ENCODE assay signal across 8 mouse cellular contexts in genomic region chr4:132398045-132398774, GRCm38 (mm10). TPM values are rescaled to one million over a fixed set of nuclear protein-coding genes. Genes with fewer than 3 reads are reported as not detected.
DNase-seq lines count a peak whose midpoint lies in the region; ATAC-seq and TF ChIP-seq lines count a peak whose summit lies in the region.

No protein-coding gene starts in this region.

- 0 out of 2 replicates have a peak, but pooled peaks have one; percentile 25 for TF ChIP-seq EP300 in ES-Bruce4 (IDR thresholded peaks at IDR 0.05; ENCODE audit: insufficient read depth, low read depth, low read length)
- TF ChIP-seq EP300 in heart, postnatal 0 days (IDR thresholded peaks at IDR 0.05; ENCODE audit: low read depth), result no peak

- H3K36me3 ChIP-seq in ES-Bruce4 (ENCODE audit: control insufficient read depth, insufficient read depth, low read length, poor library complexity, severe bottlenecking) (no peaks in the 10 kb centered on the region), macrophage (ENCODE audit: inconsistent target) (no peaks in the 10 kb centered on the region)
- peaks cover 13% of the 10 kb centered on the region for H3K36me3 ChIP-seq in forebrain, embryonic 10.5 days (replicated peaks)
- no peaks in the 10 kb centered on the region for H3K36me3 ChIP-seq in heart, postnatal 0 days (replicated peaks; ENCODE audit: control insufficient read depth, insufficient read depth, low read length)
- H3K36me3 ChIP-seq in spleen, adult 2 months (ENCODE audit: control insufficient read depth, insufficient read depth, low read length), result no peaks in the 10 kb centered on the region

- TF ChIP-seq CTCF in ES-Bruce4 (IDR thresholded peaks at IDR 0.05; ENCODE audit: low read depth, low read length), result no peak
- no peak; the same call in 1 of the 2 replicates for TF ChIP-seq CTCF in heart, postnatal 0 days (IDR thresholded peaks at IDR 0.05; ENCODE audit: low read depth)
- TF ChIP-seq CTCF in spleen, adult 2 months (IDR thresholded peaks at IDR 0.05; ENCODE audit: extremely low read depth, insufficient read depth, insufficient read length, insufficient replicate concordance), result no peak

- ATAC-seq in heart, postnatal 0 days (ENCODE audit: insufficient read depth, low read depth), result peak; percentile 97

- WGBS in forebrain, embryonic 10.5 days, result 55% methylated on average over 11 of the region's 11 CpGs
- WGBS in heart, postnatal 0 days, result 4% methylated on average over 11 of the region's 11 CpGs
- WGBS in macrophage (ENCODE audit: missing documents), result 18% methylated on average over 11 of the region's 11 CpGs
- WGBS in spleen, adult 2 months, result 39% methylated on average over 11 of the region's 11 CpGs

- peaks cover 80% of the 10 kb centered on the region for H3K79me2 ChIP-seq in macrophage (ENCODE audit: inconsistent target)

- H3K4me2 ChIP-seq in heart, postnatal 0 days (ENCODE audit: low read depth, low read length), result peak overlapping the region; percentile 75

- peak; percentile 86 for DNase-seq in adrenal gland, postnatal 10 days
- DNase-seq in forebrain, embryonic 10.5 days (ENCODE audit: extremely low spot score, low spot score), result peak; percentile 53
- peak; percentile 97 for DNase-seq in heart, postnatal 0 days (ENCODE audit: low spot score)
- peak; percentile 85 to 92 for DNase-seq in kidney, postnatal 25 days
- no peak for DNase-seq in spleen, adult 2 months (ENCODE audit: low read depth in 1 of 2, low spot score in 2 of 2)
- no peak for DNase-seq in cerebellum, adult 11-12 months

- no peaks in the 10 kb centered on the region for H3K27me3 ChIP-seq in ES-Bruce4 (ENCODE audit: control insufficient read depth, insufficient read depth, low read length, poor library complexity, severe bottlenecking)
- no peaks in the 10 kb centered on the region for H3K27me3 ChIP-seq in forebrain, embryonic 10.5 days (ENCODE audit: poor library complexity, severe bottlenecking)
- H3K27me3 ChIP-seq in heart, postnatal 0 days (ENCODE audit: control insufficient read depth, insufficient read depth, low read length), result no peaks in the 10 kb centered on the region
- H3K27me3 ChIP-seq in spleen, adult 2 months (ENCODE audit: control insufficient read depth, insufficient read depth, low read length), result no peaks in the 10 kb centered on the region

- H3K27ac ChIP-seq in ES-Bruce4 (ENCODE audit: insufficient read depth, low read length), result no peak overlapping the region
- H3K27ac ChIP-seq in forebrain, embryonic 10.5 days, result 0 out of 2 replicates have a peak overlapping the region, but pooled peaks have one; percentile 16
- H3K27ac ChIP-seq in heart, postnatal 0 days (ENCODE audit: low read depth), result peak overlapping the region; percentile 84
- H3K27ac ChIP-seq in macrophage, result no peak overlapping the region
- H3K27ac ChIP-seq in spleen, adult 2 months (ENCODE audit: insufficient read depth, low read length), result no peak overlapping the region

- no peak overlapping the region for H3K9ac ChIP-seq in ES-Bruce4 (ENCODE audit: low read depth, poor library complexity, severe bottlenecking)
- H3K9ac ChIP-seq in heart, postnatal 0 days (replicated peaks; ENCODE audit: low read depth, low read length), result peak overlapping the region; percentile 58

- TF ChIP-seq POLR2A in ES-Bruce4 (IDR thresholded peaks at IDR 0.05; ENCODE audit: insufficient read depth, low read length), result no peak
- no peak for TF ChIP-seq POLR2A in spleen, adult 2 months (IDR thresholded peaks at IDR 0.05; ENCODE audit: low read depth, low read length)

- H3K4me3 ChIP-seq in ES-Bruce4 (ENCODE audit: low read depth, low read length), result no peak overlapping the region
- H3K4me3 ChIP-seq in forebrain, embryonic 10.5 days, result peak overlapping the region; percentile 12; the same call in 1 of the 2 replicates
- H3K4me3 ChIP-seq in heart, postnatal 0 days (ENCODE audit: low read depth, low read length), result peak overlapping the region; percentile 57
- H3K4me3 ChIP-seq in macrophage (ENCODE audit: inconsistent target), result peak overlapping the region; percentile 12
- H3K4me3 ChIP-seq in spleen, adult 2 months (ENCODE audit: extremely low read depth, insufficient read depth, insufficient read length), result peak overlapping the region; percentile 6; the same call in 1 of the 2 replicates

- no peaks in the 10 kb centered on the region for H3K9me3 ChIP-seq in ES-Bruce4 (replicated peaks; ENCODE audit: control insufficient read depth, insufficient read depth, low read length, poor library complexity, severe bottlenecking)
- H3K9me3 ChIP-seq in forebrain, embryonic 10.5 days, result no peaks in the 10 kb centered on the region
- H3K9me3 ChIP-seq in heart, postnatal 0 days (replicated peaks; ENCODE audit: control insufficient read depth, low read length), result no peaks in the 10 kb centered on the region

- peaks cover 3% of the 10 kb centered on the region for H3K4me1 ChIP-seq in ES-Bruce4 (ENCODE audit: control insufficient read depth, insufficient read depth, low read length)
- peaks cover 16% of the 10 kb centered on the region for H3K4me1 ChIP-seq in forebrain, embryonic 10.5 days
- peaks cover 16% of the 10 kb centered on the region for H3K4me1 ChIP-seq in heart, postnatal 0 days (ENCODE audit: control insufficient read depth, insufficient read depth)
- no peaks in the 10 kb centered on the region for H3K4me1 ChIP-seq in spleen, adult 2 months (ENCODE audit: control insufficient read depth, insufficient read depth, insufficient read length)

RNA-seq across cellular contexts. Expression of gene Phactr4, which starts 24.1 kb away (rescaled TPM):
- polyA plus RNA-seq in ES-Bruce4 (2011; ENCODE audit: insufficient read depth, insufficient read length, low read depth, missing spikeins) (31.5 and 35.1 TPM in 2 replicates), macrophage (2018) (9.3 to 18.7 TPM (median 9.9 TPM) in 3 replicates)
- total RNA-seq in adrenal gland, postnatal 10 days (2021), result 10 to 100 TPM; 31.9 to 39.0 TPM
- 22.5 and 24.7 TPM in 2 replicates for polyA plus RNA-seq in forebrain, embryonic 10.5 days (2016; fragmentation: Nextera tagmentation; extraction: Ambion mirVana)
- total RNA-seq in heart, postnatal 0 days (2014; rRNA removed; ENCODE audit: low replicate concordance), result 4.4 and 9.5 TPM in 2 replicates
- 9.3 and 10.0 TPM in 2 replicates for polyA plus RNA-seq in heart, postnatal 0 days (2015; fragmentation: Nextera tagmentation; extraction: Ambion mirVana)
- total RNA-seq in macrophage (2018; cell fraction: chromatin; rRNA removed), result 10 to 100 TPM in 20 of 26 experiments, 1 to 10 TPM in 6; 5.1 to 24.7 (median 15.8) TPM
- 10 to 100 TPM; 10.3 to 23.4 (median 15.2) TPM for total RNA-seq in macrophage (2018; cell fraction: cytosol; rRNA removed)
- total RNA-seq in macrophage (2018; cell fraction: nucleus; rRNA removed), result 10 to 100 TPM in 22 of 26 experiments, 1 to 10 TPM in 4; 7.0 to 23.9 (median 14.3) TPM
- 5.5 and 5.7 TPM in 2 replicates for polyA plus RNA-seq in spleen, adult 2 months (2012; rRNA removed)

RNA-seq across cellular contexts. Expression of gene Rcc1, which starts 44.8 kb away (rescaled TPM):
- 78.8 and 83.1 TPM in 2 replicates for polyA plus RNA-seq in ES-Bruce4 (2011; ENCODE audit: insufficient read depth, insufficient read length, low read depth, missing spikeins)
- total RNA-seq in adrenal gland, postnatal 10 days (2021), result 10 to 100 TPM; 19.1 to 24.8 TPM
- polyA plus RNA-seq in forebrain, embryonic 10.5 days (2016; fragmentation: Nextera tagmentation; extraction: Ambion mirVana), result 193 and 194 TPM in 2 replicates
- total RNA-seq in heart, postnatal 0 days (2014; rRNA removed; ENCODE audit: low replicate concordance), result 20.6 and 20.8 TPM in 2 replicates
- 17.1 and 18.6 TPM in 2 replicates for polyA plus RNA-seq in heart, postnatal 0 days (2015; fragmentation: Nextera tagmentation; extraction: Ambion mirVana)
- total RNA-seq in macrophage (2018; cell fraction: chromatin; rRNA removed), result 10 to 100 TPM in 21 of 26 experiments, 1 to 10 TPM in 5; 5.2 to 26.9 (median 16.8) TPM
- total RNA-seq in macrophage (2018; cell fraction: cytosol; rRNA removed), result 10 to 100 TPM in 2 of 26 experiments, 1 to 10 TPM in 24; 4.5 to 11.2 (median 8.7) TPM
- total RNA-seq in macrophage (2018; cell fraction: nucleus; rRNA removed), result 10 to 100 TPM in 19 of 26 experiments, 1 to 10 TPM in 7; 7.7 to 48.2 (median 13.1) TPM
- 4.4 to 19.9 TPM (median 8.8 TPM) in 3 replicates for polyA plus RNA-seq in macrophage (2018)
- 10.5 and 11.5 TPM in 2 replicates for polyA plus RNA-seq in spleen, adult 2 months (2012; rRNA removed)

Comparison
In these comparisons a context has a peak if more than half of its experiments do, and no peak if none do; other contexts are left out.
1. H3K27ac ChIP-seq: peak in forebrain, embryonic 10.5 days (single experiment) and heart, postnatal 0 days (single experiment); none in ES-Bruce4 (single experiment), macrophage (single experiment) and spleen, adult 2 months (single experiment).
2. DNase-seq: peak in adrenal gland, postnatal 10 days (single experiment), forebrain, embryonic 10.5 days (single experiment), heart, postnatal 0 days (single experiment) and kidney, postnatal 25 days (2 of 2); none in spleen, adult 2 months (0 of 2) and cerebellum, adult 11-12 months (single experiment).